Mouse (Mus musculus) liver, embryonic 11.5 days (tissue): ENCODE measurements around the gene Ndufv3. TPM values are rescaled to one million over a fixed set of nuclear protein-coding genes. Genes with fewer than 3 reads are reported as not detected.

Experiments
- ATAC-seq: fragments of 200-750 bp; cut with Nextera tagmentation; replicated peaks from 2 replicates; pipeline ENCODE4 v1.8.0; 2017; ENCODE audit warnings: moderate number of reproducible peaks, mild to moderate bottlenecking, moderate TSS enrichment, moderate library complexity; ENCODE audit not compliant: low FRiP score
- DNase-seq: peaks from one replicate; pipeline ENCODE4 v3.0.0-alpha.2; 2017; ENCODE audit warnings: low spot score
- H3K27ac ChIP-seq: fragments of 300-500 bp; sonication (generic); 2 replicates; pipeline ENCODE4 v1.5.1; 2014; ENCODE audit warnings: mild to moderate bottlenecking, low read depth, low read length, control low read depth
- H3K27me3 ChIP-seq: fragments of 300-500 bp; sonication (generic); replicated peaks from 2 replicates; pipeline ENCODE4 v1.6.1; 2014; ENCODE audit warnings: low read length, mixed read lengths; ENCODE audit not compliant: control insufficient read depth, insufficient read depth
- H3K36me3 ChIP-seq: fragments of 300-500 bp; sonication (generic); 2 replicates; pipeline ENCODE4 v1.6.1; 2014; ENCODE audit warnings: mild to moderate bottlenecking, low read length, moderate library complexity, mixed read lengths; ENCODE audit not compliant: control insufficient read depth, insufficient read depth
- H3K4me1 ChIP-seq: fragments of 300-500 bp; sonication (generic); replicated peaks from 2 replicates; pipeline ENCODE4 v1.6.1; 2014; ENCODE audit warnings: low read length, mixed read lengths; ENCODE audit not compliant: control insufficient read depth, insufficient read depth
- H3K4me2 ChIP-seq: fragments of 300-500 bp; sonication (generic); 2 replicates; pipeline ENCODE4 v1.6.1; 2014; ENCODE audit warnings: mild to moderate bottlenecking, control low read depth, moderate library complexity
- H3K4me3 ChIP-seq: fragments of 300-500 bp; sonication (generic); 2 replicates; pipeline ENCODE4 v1.5.1; 2014; ENCODE audit warnings: low read depth, low read length, control low read depth
- H3K9ac ChIP-seq: fragments of 300-500 bp; sonication (generic); 2 replicates; pipeline ENCODE4 v1.6.1; 2014; ENCODE audit warnings: low read depth, low read length, control low read depth
- H3K9me3 ChIP-seq: fragments of 300-500 bp; sonication (generic); 2 replicates; pipeline ENCODE4 v1.6.1; 2016; ENCODE audit warnings: low read length, inconsistent platforms, mixed read lengths; ENCODE audit not compliant: control insufficient read depth
- WGBS: fragments of 180-500 bp; shearing (Covaris S2); extraction: QIAGEN DNeasy Blood & Tissue Kit; methylation state at CpG from one replicate; pipeline ENCODE4 v1.1.7; 2014; 5-methylcytosine and 5-hydroxymethylcytosine counted together
- polyA plus RNA-seq: library from polyadenylated mRNA; unstranded; fragments of >200 nt; fragmentation: Nextera tagmentation; extraction: Ambion mirVana; gene quantifications from 2 replicates; pipeline ENCODE4 v1.2.1, GENCODE M21; 2014

The Ndufv3 gene
- polyA plus RNA-seq, 1 experiment from 2014 or later, result 352 TPM

GRCm38 (mm10) chr17:31557124-31557880 is 37.4 kb downstream of the Ndufv3 start:
- Histone ChIP-seq H3K9ac (no peak overlapping the region), H3K27me3 (no peaks in the 10 kb centered on the region), H3K4me1 (peaks cover 9% of the 10 kb centered on the region), H3K4me2 (no peak overlapping the region), H3K9me3 (no peaks in the 10 kb centered on the region), H3K4me3 (no peak overlapping the region), H3K36me3 (no peaks in the 10 kb centered on the region), H3K27ac (no peak overlapping the region)
- no peak for DNase-seq
- WGBS, result 71% methylated on average over 11 of the region's 11 CpGs
- no peak for ATAC-seq

GRCm38 (mm10) chr17:31557947-31558542 is 38.1 kb downstream of the Ndufv3 start:
- Histone ChIP-seq H3K27ac (peak overlapping the region; percentile 25; the same call in 1 of the 2 replicates), H3K4me1 (peaks cover 10% of the 10 kb centered on the region), H3K4me2 (no peak overlapping the region), H3K4me3 (no peak overlapping the region), H3K27me3 (no peaks in the 10 kb centered on the region), H3K9me3 (no peaks in the 10 kb centered on the region), H3K36me3 (no peaks in the 10 kb centered on the region), H3K9ac (no peak overlapping the region)
- no peak for ATAC-seq
- WGBS, result 71% methylated on average over 10 of the region's 10 CpGs
- DNase-seq, result no peak

- no peaks in the 10 kb centered on the region for H3K36me3 ChIP-seq
- H3K27ac ChIP-seq, result no peak overlapping the region
- H3K9me3 ChIP-seq, result no peaks in the 10 kb centered on the region
- DNase-seq, result no peak
- no peak overlapping the region for H3K4me2 ChIP-seq
- no peak for ATAC-seq
- no peak overlapping the region for H3K4me3 ChIP-seq
- 83% methylated on average over 11 of the region's 11 CpGs for WGBS
- no peaks in the 10 kb centered on the region for H3K27me3 ChIP-seq
- peaks cover 16% of the 10 kb centered on the region for H3K4me1 ChIP-seq
- no peak overlapping the region for H3K9ac ChIP-seq
These were observed 39.3 kb downstream of the Ndufv3 start for GRCm38 (mm10) chr17:31559021-31559789.

GRCm38 (mm10) chr17:31563632-31564014 is 43.7 kb downstream of the Ndufv3 start:
- Histone ChIP-seq H3K9ac (peak overlapping the region; percentile 67), H3K36me3 (no peaks in the 10 kb centered on the region), H3K9me3 (no peaks in the 10 kb centered on the region), H3K27ac (peak overlapping the region; percentile 81), H3K4me2 (peak overlapping the region; percentile 76), H3K4me1 (peaks cover 23% of the 10 kb centered on the region), H3K27me3 (no peaks in the 10 kb centered on the region), H3K4me3 (peak overlapping the region; percentile 44)
- ATAC-seq, result no peak
- DNase-seq, result peak; percentile 64
- WGBS, result 18% methylated on average over 12 of the region's 12 CpGs

GRCm38 (mm10) chr17:31564015-31564857 is 44.3 kb downstream of the Ndufv3 start, which contains the start of gene Pknox1:
TSS of gene Pknox1 (plus strand) at chr17:31564734.
- ATAC-seq (peak; percentile 89), DNase-seq (peak; percentile 97)
- WGBS, result 1% methylated on average over 62 of the region's 72 CpGs
- Histone ChIP-seq H3K27ac (peak within 1 kb of the TSS; percentile 88), H3K27me3 (no peaks in the 10 kb centered on the region), H3K4me1 (peaks cover 23% of the 10 kb centered on the region), H3K9me3 (no peaks in the 10 kb centered on the region), H3K9ac (peak within 1 kb of the TSS; percentile 92), H3K4me3 (peak within 1 kb of the TSS; percentile 73), H3K4me2 (peak within 1 kb of the TSS; percentile 94), H3K36me3 (no peaks in the 10 kb centered on the region)

GRCm38 (mm10) chr17:31564858-31565140 is 44.9 kb downstream of the Ndufv3 start:
- no peaks in the 10 kb centered on the region for H3K9me3 ChIP-seq
- 0% methylated on average over 18 of the region's 44 CpGs for WGBS
- ATAC-seq, result no peak
- peak overlapping the region; percentile 94 for H3K4me2 ChIP-seq
- H3K4me1 ChIP-seq, result peaks cover 23% of the 10 kb centered on the region
- H3K27ac ChIP-seq, result peak overlapping the region; percentile 88
- peak overlapping the region; percentile 92 for H3K9ac ChIP-seq
- H3K4me3 ChIP-seq, result peak overlapping the region; percentile 73
- no peaks in the 10 kb centered on the region for H3K27me3 ChIP-seq
- no peaks in the 10 kb centered on the region for H3K36me3 ChIP-seq
- no peak for DNase-seq

GRCm38 (mm10) chr17:31565141-31566056 is 45.5 kb downstream of the Ndufv3 start:
- Histone ChIP-seq H3K36me3 (no peaks in the 10 kb centered on the region), H3K4me1 (peaks cover 23% of the 10 kb centered on the region), H3K27me3 (no peaks in the 10 kb centered on the region), H3K4me3 (peak overlapping the region; percentile 73), H3K9me3 (no peaks in the 10 kb centered on the region), H3K9ac (peak overlapping the region; percentile 92), H3K4me2 (peak overlapping the region; percentile 94), H3K27ac (peak overlapping the region; percentile 88)
- ATAC-seq, result peak; percentile 44
- WGBS, result under 1% methylated on average over 62 of the region's 88 CpGs
- peak; percentile 46 for DNase-seq
